Comparison of ENCODE assay signal across 9 mouse cellular contexts in genomic region chr13:49307311-49307969, GRCm38 (mm10). TPM values are rescaled to one million over a fixed set of nuclear protein-coding genes. Genes with fewer than 3 reads are reported as not detected.
A peak's percentile ranks its signal among the peaks of the same experiment; 100 is the strongest.
DNase-seq lines count a peak whose midpoint lies in the region; ATAC-seq and TF ChIP-seq lines count a peak whose summit lies in the region.
"Had no signal": no experiment of that assay in that cellular context is flagged by ENCODE, and none has a peak within 500 bp of the region (broad histone marks: within the 10 kb centered on the region; RNA-seq: fewer than 3 reads in every experiment).

No protein-coding gene starts in this region.

- no peak for TF ChIP-seq RAD21 in MEL (IDR thresholded peaks at IDR 0.05; ENCODE audit: low read depth, low read length)

- TF ChIP-seq POLR2A in MEL (IDR thresholded peaks at IDR 0.05; ENCODE audit: control insufficient read depth in 1 of 2, insufficient read depth in 1 of 2, low read depth in 1 of 2, low read length in 2 of 2, poor library complexity in 1 of 2): peak in 1 of 2 experiments; percentile 53; a peak in 2 of 4 replicates

- no peaks in the 10 kb centered on the region for H3K27me3 ChIP-seq in hindbrain, postnatal 0 days (ENCODE audit: insufficient read depth, low read length)
- no peaks in the 10 kb centered on the region for H3K27me3 ChIP-seq in hindbrain, embryonic 14.5 days (ENCODE audit: control insufficient read depth, insufficient read depth, low read length)
- H3K27me3 ChIP-seq in MEL (ENCODE audit: control insufficient read depth in 1 of 2, insufficient read depth in 2 of 2, low read length in 2 of 2): no peaks in the 10 kb centered on the region
- no peaks in the 10 kb centered on the region for H3K27me3 ChIP-seq in embryonic facial prominence, embryonic 14.5 days (replicated peaks; ENCODE audit: control insufficient read depth, insufficient read depth, low read length)
- H3K27me3 ChIP-seq in stomach, postnatal 0 days (ENCODE audit: control insufficient read depth, insufficient read depth, low read length): no peaks in the 10 kb centered on the region
- H3K27me3 ChIP-seq: neural tube, embryonic 12.5 days had no signal

- intact Hi-C loops in left cerebral cortex, postnatal 25 days (cut with DNase I): no loop called here

- no peak overlapping the region for H3K4me2 ChIP-seq in hindbrain, postnatal 0 days (ENCODE audit: low read depth, low read length)
- no peak overlapping the region for H3K4me2 ChIP-seq in hindbrain, embryonic 14.5 days (replicated peaks)
- peak overlapping the region; percentile 36 for H3K4me2 ChIP-seq in embryonic facial prominence, embryonic 14.5 days (ENCODE audit: low read depth, low read length)
- H3K4me2 ChIP-seq in stomach, postnatal 0 days (replicated peaks; ENCODE audit: low read depth): peak overlapping the region; percentile 29
- H3K4me2 ChIP-seq: neural tube, embryonic 12.5 days had no signal

- TF ChIP-seq CTCF in hindbrain, postnatal 0 days (IDR thresholded peaks at IDR 0.05; ENCODE audit: low read depth): no peak
- no peak for TF ChIP-seq CTCF in MEL (IDR thresholded peaks at IDR 0.05 in 2 of 3, conservative IDR thresholded peaks at IDR 0.05 in 1 of 3; ENCODE audit: control insufficient read depth in 1 of 3, insufficient read depth in 1 of 3, low read depth in 2 of 3, low read length in 3 of 3, poor library complexity in 1 of 3, severe bottlenecking in 1 of 3)
- TF ChIP-seq CTCF in stomach, postnatal 0 days (IDR thresholded peaks at IDR 0.05; ENCODE audit: low read depth): no peak

- H3K36me3 ChIP-seq in hindbrain, postnatal 0 days (ENCODE audit: insufficient read depth, low read length): no peaks in the 10 kb centered on the region
- no peaks in the 10 kb centered on the region for H3K36me3 ChIP-seq in hindbrain, embryonic 14.5 days (replicated peaks; ENCODE audit: control insufficient read depth, insufficient read depth)
- peaks cover 0 to 8% of the 10 kb centered on the region in 2 experiments; a peak in 1 of 4 replicates for H3K36me3 ChIP-seq in MEL (ENCODE audit: control insufficient read depth in 1 of 2, insufficient read depth in 2 of 2, low read length in 2 of 2)
- no peaks in the 10 kb centered on the region for H3K36me3 ChIP-seq in embryonic facial prominence, embryonic 14.5 days (ENCODE audit: control insufficient read depth, insufficient read depth, low read length)
- no peaks in the 10 kb centered on the region for H3K36me3 ChIP-seq in stomach, postnatal 0 days (ENCODE audit: control insufficient read depth, insufficient read depth, low read length)
- H3K36me3 ChIP-seq: neural tube, embryonic 12.5 days had no signal

- DNase-seq in hindbrain, postnatal 0 days (ENCODE audit: low spot score): peak; percentile 14
- DNase-seq in hindbrain, embryonic 14.5 days (ENCODE audit: low spot score): no peak
- peak; percentile 96 for DNase-seq in MEL (ENCODE audit: low read depth, low spot score)
- peak; percentile 85 for DNase-seq in embryonic facial prominence, embryonic 14.5 days (ENCODE audit: low spot score)
- peak; percentile 30 for DNase-seq in kidney, postnatal 14 days
- peak; percentile 69 for DNase-seq in stomach, postnatal 0 days (ENCODE audit: low spot score)
- DNase-seq in left cerebral cortex, postnatal 25 days (ENCODE audit: low spot score in 2 of 2): no peak

- TF ChIP-seq EP300 in MEL (IDR thresholded peaks at IDR 0.05; ENCODE audit: low read depth in 1 of 2, low read length in 2 of 2): peak; percentile 59 to 64; a peak in 3 of 4 replicates
- TF ChIP-seq EP300 in stomach, postnatal 0 days (optimal IDR thresholded peaks at IDR 0.05): no peak

- no peak overlapping the region for H3K4me3 ChIP-seq in hindbrain, postnatal 0 days (ENCODE audit: low read length)
- H3K4me3 ChIP-seq in hindbrain, embryonic 14.5 days (replicated peaks; ENCODE audit: low read length): no peak overlapping the region
- H3K4me3 ChIP-seq in MEL (ENCODE audit: control insufficient read depth in 1 of 2, insufficient read depth in 1 of 2, low read depth in 2 of 2, low read length in 2 of 2): peak overlapping the region; percentile 63 to 92
- no peak overlapping the region for H3K4me3 ChIP-seq in embryonic facial prominence, embryonic 14.5 days (ENCODE audit: low read depth, low read length)
- H3K4me3 ChIP-seq in stomach, postnatal 0 days (ENCODE audit: low read depth, low read length): no peak overlapping the region
- H3K4me3 ChIP-seq: neural tube, embryonic 12.5 days had no signal

- no peak overlapping the region for H3K9ac ChIP-seq in hindbrain, postnatal 0 days (replicated peaks; ENCODE audit: low read length)
- H3K9ac ChIP-seq in hindbrain, embryonic 14.5 days: no peak overlapping the region
- peak overlapping the region; percentile 66 for H3K9ac ChIP-seq in MEL (ENCODE audit: control insufficient read depth, low read depth, low read length, poor library complexity, severe bottlenecking)
- peak overlapping the region; percentile 22; the same call in 1 of the 2 replicates for H3K9ac ChIP-seq in embryonic facial prominence, embryonic 14.5 days (ENCODE audit: low read depth, low read length)
- H3K9ac ChIP-seq in stomach, postnatal 0 days (ENCODE audit: low read length): no peak overlapping the region; the same call in 1 of the 2 replicates
- H3K9ac ChIP-seq: neural tube, embryonic 12.5 days had no signal

- no peaks in the 10 kb centered on the region for H3K4me1 ChIP-seq in hindbrain, postnatal 0 days (ENCODE audit: insufficient read depth, low read length)
- no peaks in the 10 kb centered on the region for H3K4me1 ChIP-seq in hindbrain, embryonic 14.5 days (replicated peaks; ENCODE audit: control insufficient read depth, insufficient read depth, low read length)
- peaks cover 2 to 18% of the 10 kb centered on the region in 2 experiments; a peak in 3 of 4 replicates for H3K4me1 ChIP-seq in MEL (ENCODE audit: control insufficient read depth in 1 of 2, insufficient read depth in 2 of 2, low read length in 2 of 2)
- H3K4me1 ChIP-seq in embryonic facial prominence, embryonic 14.5 days (ENCODE audit: control insufficient read depth, insufficient read depth, low read length): peaks cover 9% of the 10 kb centered on the region
- 0 out of 2 replicates have a peak, but pooled peaks cover 5% of the 10 kb centered on the region for H3K4me1 ChIP-seq in stomach, postnatal 0 days (replicated peaks; ENCODE audit: control insufficient read depth, insufficient read depth)
- H3K4me1 ChIP-seq: neural tube, embryonic 12.5 days had no signal

- WGBS in hindbrain, postnatal 0 days: 42% methylated on average over 10 of the region's 10 CpGs
- WGBS in hindbrain, embryonic 14.5 days: 48% methylated on average over 10 of the region's 10 CpGs
- 25% methylated on average over 10 of the region's 10 CpGs for WGBS in embryonic facial prominence, embryonic 14.5 days
- 9% methylated on average over 10 of the region's 10 CpGs for WGBS in stomach, postnatal 0 days

- peak; percentile 76 for ATAC-seq in hindbrain, postnatal 0 days
- ATAC-seq in hindbrain, embryonic 14.5 days (ENCODE audit: low FRiP score): no peak
- ATAC-seq in embryonic facial prominence, embryonic 14.5 days (ENCODE audit: low read depth): peak; percentile 91
- peak; percentile 53 for ATAC-seq in megakaryocyte, adult 5-6 weeks (ENCODE audit: poor library complexity, severe bottlenecking)
- peak; percentile 78 for ATAC-seq in stomach, postnatal 0 days (ENCODE audit: low FRiP score, low TSS enrichment)

- H3K79me2 ChIP-seq in MEL (ENCODE audit: control insufficient read depth, insufficient read depth, low read length, poor library complexity): no peaks in the 10 kb centered on the region

- no peak overlapping the region for H3K27ac ChIP-seq in hindbrain, postnatal 0 days
- H3K27ac ChIP-seq in hindbrain, embryonic 14.5 days: no peak overlapping the region
- peak overlapping the region; percentile 94 for H3K27ac ChIP-seq in MEL (ENCODE audit: control insufficient read depth, low read depth, low read length)
- peak overlapping the region; percentile 80 for H3K27ac ChIP-seq in embryonic facial prominence, embryonic 14.5 days (replicated peaks; ENCODE audit: low read depth, low read length)
- peak overlapping the region; percentile 88 for H3K27ac ChIP-seq in stomach, postnatal 0 days (replicated peaks)
- H3K27ac ChIP-seq: neural tube, embryonic 12.5 days had no signal

- no peaks in the 10 kb centered on the region for H3K9me3 ChIP-seq in hindbrain, postnatal 0 days (ENCODE audit: low read length)
- no peaks in the 10 kb centered on the region for H3K9me3 ChIP-seq in hindbrain, embryonic 14.5 days (ENCODE audit: control insufficient read depth, low read length)
- no peaks in the 10 kb centered on the region for H3K9me3 ChIP-seq in MEL (replicated peaks; ENCODE audit: insufficient read depth, low read length)
- no peaks in the 10 kb centered on the region for H3K9me3 ChIP-seq in embryonic facial prominence, embryonic 14.5 days (ENCODE audit: control insufficient read depth, low read length)
- no peaks in the 10 kb centered on the region for H3K9me3 ChIP-seq in stomach, postnatal 0 days (ENCODE audit: control insufficient read depth, low read length)
- H3K9me3 ChIP-seq: neural tube, embryonic 12.5 days had no signal

RNA-seq across cellular contexts. Expression of gene Fgd3, which starts 12.7 kb away (rescaled TPM):
- 6.3 and 8.4 TPM in 2 replicates for total RNA-seq in hindbrain, postnatal 0 days (2014; rRNA removed)
- polyA plus RNA-seq in hindbrain, postnatal 0 days (2015; fragmentation: Nextera tagmentation; extraction: Ambion mirVana): 1.6 TPM in 2 replicates
- polyA plus RNA-seq in hindbrain, embryonic 14.5 days (2014; fragmentation: Nextera tagmentation; extraction: Ambion mirVana): 1.5 and 2.2 TPM in 2 replicates
- total RNA-seq in MEL (2012; rRNA removed): 5.0 and 6.7 TPM in 2 replicates
- polyA plus RNA-seq in MEL (2012; ENCODE audit: insufficient read depth in 1 of 2, insufficient read length in 2 of 2, low read depth in 1 of 2, low replicate concordance in 2 of 2, missing spikeins in 1 of 2): 1 to 10 TPM in 1 of 2 experiments, not detected in 1; 6.9 TPM
- 0.51 and 0.58 TPM in 2 replicates for polyA plus RNA-seq in embryonic facial prominence, embryonic 14.5 days (2014; fragmentation: Nextera tagmentation; extraction: Ambion mirVana)
- 10.7 and 12.2 TPM in 2 replicates for total RNA-seq in megakaryocyte, adult 5-6 weeks (2015)
- 26.1 and 30.9 TPM in 2 replicates for total RNA-seq in megakaryocyte, adult 5-6 weeks (2017)
- polyA plus RNA-seq in stomach, postnatal 0 days (2015; fragmentation: Nextera tagmentation; extraction: Ambion mirVana): 0.23 and 0.25 TPM in 2 replicates
- total RNA-seq in left cerebral cortex, postnatal 25 days (2021): 1 to 10 TPM; 6.3 to 6.8 TPM

RNA-seq across cellular contexts. Expression of gene Bicd2, which starts 33.9 kb away (rescaled TPM):
- total RNA-seq in hindbrain, postnatal 0 days (2014; rRNA removed): 48.2 and 51.2 TPM in 2 replicates
- polyA plus RNA-seq in hindbrain, postnatal 0 days (2015; fragmentation: Nextera tagmentation; extraction: Ambion mirVana): 23.3 and 25.1 TPM in 2 replicates
- 30.7 and 33.3 TPM in 2 replicates for polyA plus RNA-seq in hindbrain, embryonic 14.5 days (2014; fragmentation: Nextera tagmentation; extraction: Ambion mirVana)
- total RNA-seq in MEL (2012; rRNA removed): 18.0 and 21.8 TPM in 2 replicates
- polyA plus RNA-seq in MEL (2012; ENCODE audit: insufficient read depth in 1 of 2, insufficient read length in 2 of 2, low read depth in 1 of 2, low replicate concordance in 2 of 2, missing spikeins in 1 of 2): 10 to 100 TPM in 1 of 2 experiments, not detected in 1; 22.6 TPM
- 35.9 and 37.1 TPM in 2 replicates for polyA plus RNA-seq in embryonic facial prominence, embryonic 14.5 days (2014; fragmentation: Nextera tagmentation; extraction: Ambion mirVana)
- total RNA-seq in megakaryocyte, adult 5-6 weeks (2015): 14.9 and 15.3 TPM in 2 replicates
- 24.7 and 27.7 TPM in 2 replicates for total RNA-seq in megakaryocyte, adult 5-6 weeks (2017)
- polyA plus RNA-seq in stomach, postnatal 0 days (2015; fragmentation: Nextera tagmentation; extraction: Ambion mirVana): 19.6 TPM in 2 replicates
- total RNA-seq in left cerebral cortex, postnatal 25 days (2021): 10 to 100 TPM; 48.5 to 51.0 TPM

RNA-seq across cellular contexts. Expression of gene Susd3, which starts 58.9 kb away (rescaled TPM):
- total RNA-seq in hindbrain, postnatal 0 days (2014; rRNA removed): 2.0 TPM in 1 of 2 replicates, not detected in the other
- polyA plus RNA-seq in hindbrain, postnatal 0 days (2015; fragmentation: Nextera tagmentation; extraction: Ambion mirVana): 0.93 and 1.2 TPM in 2 replicates
- polyA plus RNA-seq in hindbrain, embryonic 14.5 days (2014; fragmentation: Nextera tagmentation; extraction: Ambion mirVana): 0.72 and 0.98 TPM in 2 replicates
- total RNA-seq in MEL (2012; rRNA removed): 12.5 and 16.2 TPM in 2 replicates
- polyA plus RNA-seq in MEL (2012; ENCODE audit: insufficient read depth in 1 of 2, insufficient read length in 2 of 2, low read depth in 1 of 2, low replicate concordance in 2 of 2, missing spikeins in 1 of 2): 10 to 100 TPM in 1 of 2 experiments, not detected in 1; 10.8 TPM
- 1.9 and 2.2 TPM in 2 replicates for polyA plus RNA-seq in embryonic facial prominence, embryonic 14.5 days (2014; fragmentation: Nextera tagmentation; extraction: Ambion mirVana)
- 44.4 and 49.1 TPM in 2 replicates for total RNA-seq in megakaryocyte, adult 5-6 weeks (2015)
- 39.6 and 42.3 TPM in 2 replicates for total RNA-seq in megakaryocyte, adult 5-6 weeks (2017)
- polyA plus RNA-seq in stomach, postnatal 0 days (2015; fragmentation: Nextera tagmentation; extraction: Ambion mirVana): 1.0 and 1.2 TPM in 2 replicates
- total RNA-seq in left cerebral cortex, postnatal 25 days (2021): 1 to 10 TPM; 2.0 to 2.4 TPM

Comparison
In these comparisons a context has a peak if more than half of its experiments do, and no peak if none do; other contexts are left out.
1. DNase-seq: peak in hindbrain, postnatal 0 days (single experiment), MEL (single experiment), embryonic facial prominence, embryonic 14.5 days (single experiment), kidney, postnatal 14 days (single experiment) and stomach, postnatal 0 days (single experiment); none in hindbrain, embryonic 14.5 days (single experiment) and left cerebral cortex, postnatal 25 days (0 of 2).
2. H3K27ac ChIP-seq: peak in MEL (single experiment), embryonic facial prominence, embryonic 14.5 days (single experiment) and stomach, postnatal 0 days (single experiment); none in hindbrain, postnatal 0 days (single experiment) and hindbrain, embryonic 14.5 days (single experiment).
3. H3K4me2 ChIP-seq: peak in embryonic facial prominence, embryonic 14.5 days (single experiment) and stomach, postnatal 0 days (single experiment); none in hindbrain, postnatal 0 days (single experiment) and hindbrain, embryonic 14.5 days (single experiment).
4. H3K4me3 ChIP-seq: peak in MEL (2 of 2); none in hindbrain, postnatal 0 days (single experiment), hindbrain, embryonic 14.5 days (single experiment), embryonic facial prominence, embryonic 14.5 days (single experiment) and stomach, postnatal 0 days (single experiment).
5. H3K9ac ChIP-seq: peak in MEL (single experiment) and embryonic facial prominence, embryonic 14.5 days (single experiment); none in hindbrain, postnatal 0 days (single experiment), hindbrain, embryonic 14.5 days (single experiment) and stomach, postnatal 0 days (single experiment).